Mouse (Mus musculus): Measurements from ENCODE around the gene Trim30d. TPM values are rescaled to one million over a fixed set of nuclear protein-coding genes. Genes with fewer than 3 reads are reported as not detected.
"Not testable (repeated sequence)": the region's sequence is repeated elsewhere in the genome, so short reads cannot be mapped to it uniquely, and the experiment has no call there.

Trim30d gene
- total RNA-seq (2012; rRNA removed) = 0.11 and 0.13 TPM in 2 replicates

DNA sequence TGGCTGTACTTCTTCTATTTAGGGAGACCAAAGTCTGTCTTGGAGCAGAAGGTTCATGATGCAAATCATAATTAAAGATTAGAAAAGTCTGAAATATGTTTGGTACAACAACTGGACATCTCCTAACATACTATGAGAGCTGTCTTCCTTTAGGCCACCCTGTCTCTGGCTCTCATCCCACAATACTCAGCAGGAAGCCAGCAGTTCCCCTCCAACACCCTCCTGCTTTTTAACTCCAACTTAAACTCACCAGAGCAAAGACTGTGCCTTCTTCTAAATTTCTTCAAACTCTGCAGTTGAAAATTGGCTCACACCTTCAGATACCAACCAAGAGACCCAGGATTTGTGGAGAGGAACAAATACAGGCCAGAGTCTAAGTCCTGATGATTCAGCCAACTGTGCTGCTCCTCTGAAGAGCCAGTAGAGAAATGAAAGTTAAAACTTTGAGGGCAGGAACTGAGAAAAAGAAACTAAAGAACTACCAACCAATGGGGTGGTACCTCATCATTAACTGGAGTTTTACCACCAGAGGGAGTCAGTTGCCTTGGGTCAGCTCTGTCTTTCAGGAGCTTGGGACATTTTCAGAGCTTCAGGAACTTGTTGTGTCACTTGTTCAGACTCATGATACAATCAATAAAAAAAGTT, at the start of gene Trim30d:
TSS of gene Trim30d (minus strand) at position 429 of the 645 bp plus-strand sequence.
- H3K4me3 ChIP-seq (ENCODE audit: insufficient read depth in 1 of 2, low read depth in 1 of 2, low read length in 2 of 2, poor library complexity in 1 of 2, severe bottlenecking in 1 of 2); H3K9me3 ChIP-seq (ENCODE audit: control insufficient read depth, insufficient read depth, low read depth, low read length); DNase-seq (ENCODE audit: low read depth, low spot score); in situ Hi-C loops (cut with MboI; ENCODE audit: low sequenced_read_pairs in 2 of 2, unreplicated experiment in 2 of 2); H3K27ac ChIP-seq (ENCODE audit: insufficient read depth, low read depth, low read length, poor library complexity, severe bottlenecking); H3K36me3 ChIP-seq (ENCODE audit: control insufficient read depth, insufficient read depth, low read length, poor library complexity, severe bottlenecking); H3K4me1 ChIP-seq (ENCODE audit: control insufficient read depth in 2 of 2, insufficient read depth in 2 of 2, low read length in 2 of 2, poor library complexity in 1 of 2); H3K9ac ChIP-seq (ENCODE audit: insufficient read depth, low read depth, low read length, poor library complexity, severe bottlenecking): not testable (repeated sequence)

DNA sequence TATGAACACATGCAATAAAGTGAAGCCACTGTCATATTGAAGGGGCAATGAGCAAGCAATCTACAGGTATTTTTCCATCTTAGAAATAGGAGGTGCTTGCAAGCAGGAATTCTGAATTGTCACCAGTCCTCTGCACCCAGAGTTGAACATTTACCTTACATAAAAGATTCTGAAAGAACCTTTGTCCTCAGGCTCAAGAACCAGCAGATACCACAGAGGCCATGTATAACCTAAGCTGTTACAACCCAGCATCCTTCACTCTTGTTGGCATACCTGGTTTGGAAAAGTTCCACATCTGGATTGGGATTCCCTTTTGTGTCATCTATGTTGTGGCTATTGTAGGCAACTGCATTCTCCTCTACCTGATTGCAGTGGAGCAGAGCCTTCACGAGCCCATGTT, 45.1 kb upstream of the Trim30d start:
- H3K27ac ChIP-seq (ENCODE audit: insufficient read depth, low read depth, low read length, poor library complexity, severe bottlenecking) = no peak overlapping the region
- no peaks in the 10 kb centered on the region for H3K4me1 ChIP-seq (ENCODE audit: control insufficient read depth in 2 of 2, insufficient read depth in 2 of 2, low read length in 2 of 2, poor library complexity in 1 of 2)
- in situ Hi-C loops (cut with MboI; ENCODE audit: low sequenced_read_pairs in 2 of 2, unreplicated experiment in 2 of 2) = no loop called here
- no peaks in the 10 kb centered on the region for H3K9me3 ChIP-seq (ENCODE audit: control insufficient read depth, insufficient read depth, low read depth, low read length)
- H3K36me3 ChIP-seq (ENCODE audit: control insufficient read depth, insufficient read depth, low read length, poor library complexity, severe bottlenecking) = no peaks in the 10 kb centered on the region
- TF ChIP-seq HCFC1 (IDR thresholded peaks at IDR 0.05; ENCODE audit: borderline replicate concordance, insufficient read depth, low read length) (no peak), MAFK (IDR thresholded peaks at IDR 0.05; ENCODE audit: insufficient read depth, low read depth, low read length) (no peak), CHD2 (IDR thresholded peaks at IDR 0.05; ENCODE audit: low read depth, low read length) (no peak), ZC3H11A (IDR thresholded peaks at IDR 0.05; ENCODE audit: borderline replicate concordance, low read depth, low read length) (no peak), ZNF384 (IDR thresholded peaks at IDR 0.05; ENCODE audit: low read depth, low read length) (no peak)
- no peak overlapping the region for H3K4me3 ChIP-seq (ENCODE audit: insufficient read depth in 1 of 2, low read depth in 1 of 2, low read length in 2 of 2, poor library complexity in 1 of 2, severe bottlenecking in 1 of 2)
- no peak for DNase-seq (ENCODE audit: low read depth, low spot score)
- H3K9ac ChIP-seq (ENCODE audit: insufficient read depth, low read depth, low read length, poor library complexity, severe bottlenecking) = no peak overlapping the region

DNA sequence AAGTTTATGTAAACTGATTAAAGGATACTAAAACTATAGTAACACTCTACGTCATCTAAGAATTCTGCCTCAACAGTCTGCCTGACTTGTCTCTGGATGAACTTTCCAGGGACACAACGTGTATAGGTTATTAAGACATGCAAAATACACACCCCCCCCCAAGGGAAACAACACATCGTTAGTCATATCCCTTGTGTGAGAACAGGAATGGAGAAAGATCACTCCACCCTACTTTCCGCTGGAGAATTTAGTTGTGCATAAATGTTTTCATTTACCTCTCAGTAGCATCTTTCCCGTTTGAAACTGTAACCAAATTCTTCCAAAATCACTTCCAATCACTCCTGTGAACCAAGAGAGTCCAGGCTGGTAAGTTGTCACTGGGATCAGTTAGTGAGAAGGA, 42.2 kb upstream of the Trim30d start, which contains the start of gene Olfr651:
TSS of gene Olfr651 (plus strand) at position 301 of the 400 bp plus-strand sequence.
- no peak for DNase-seq (ENCODE audit: low read depth, low spot score)
- no peaks in the 10 kb centered on the region for H3K9me3 ChIP-seq (ENCODE audit: control insufficient read depth, insufficient read depth, low read depth, low read length)
- no peaks in the 10 kb centered on the region for H3K36me3 ChIP-seq (ENCODE audit: control insufficient read depth, insufficient read depth, low read length, poor library complexity, severe bottlenecking)
- TF ChIP-seq HCFC1 (IDR thresholded peaks at IDR 0.05; ENCODE audit: borderline replicate concordance, insufficient read depth, low read length) (no peak), CHD2 (IDR thresholded peaks at IDR 0.05; ENCODE audit: low read depth, low read length) (no peak), ZC3H11A (IDR thresholded peaks at IDR 0.05; ENCODE audit: borderline replicate concordance, low read depth, low read length) (no peak), MAFK (IDR thresholded peaks at IDR 0.05; ENCODE audit: insufficient read depth, low read depth, low read length) (no peak), ZNF384 (IDR thresholded peaks at IDR 0.05; ENCODE audit: low read depth, low read length) (no peak)
- no peak within 1 kb of the TSS for H3K27ac ChIP-seq (ENCODE audit: insufficient read depth, low read depth, low read length, poor library complexity, severe bottlenecking)
- in situ Hi-C loops (cut with MboI; ENCODE audit: low sequenced_read_pairs in 2 of 2, unreplicated experiment in 2 of 2) = no loop called here
- H3K4me1 ChIP-seq (ENCODE audit: control insufficient read depth in 2 of 2, insufficient read depth in 2 of 2, low read length in 2 of 2, poor library complexity in 1 of 2) = no peaks in the 10 kb centered on the region
- H3K9ac ChIP-seq (ENCODE audit: insufficient read depth, low read depth, low read length, poor library complexity, severe bottlenecking) = no peak within 1 kb of the TSS
- H3K4me3 ChIP-seq (ENCODE audit: insufficient read depth in 1 of 2, low read depth in 1 of 2, low read length in 2 of 2, poor library complexity in 1 of 2, severe bottlenecking in 1 of 2) = no peak within 1 kb of the TSS

DNA sequence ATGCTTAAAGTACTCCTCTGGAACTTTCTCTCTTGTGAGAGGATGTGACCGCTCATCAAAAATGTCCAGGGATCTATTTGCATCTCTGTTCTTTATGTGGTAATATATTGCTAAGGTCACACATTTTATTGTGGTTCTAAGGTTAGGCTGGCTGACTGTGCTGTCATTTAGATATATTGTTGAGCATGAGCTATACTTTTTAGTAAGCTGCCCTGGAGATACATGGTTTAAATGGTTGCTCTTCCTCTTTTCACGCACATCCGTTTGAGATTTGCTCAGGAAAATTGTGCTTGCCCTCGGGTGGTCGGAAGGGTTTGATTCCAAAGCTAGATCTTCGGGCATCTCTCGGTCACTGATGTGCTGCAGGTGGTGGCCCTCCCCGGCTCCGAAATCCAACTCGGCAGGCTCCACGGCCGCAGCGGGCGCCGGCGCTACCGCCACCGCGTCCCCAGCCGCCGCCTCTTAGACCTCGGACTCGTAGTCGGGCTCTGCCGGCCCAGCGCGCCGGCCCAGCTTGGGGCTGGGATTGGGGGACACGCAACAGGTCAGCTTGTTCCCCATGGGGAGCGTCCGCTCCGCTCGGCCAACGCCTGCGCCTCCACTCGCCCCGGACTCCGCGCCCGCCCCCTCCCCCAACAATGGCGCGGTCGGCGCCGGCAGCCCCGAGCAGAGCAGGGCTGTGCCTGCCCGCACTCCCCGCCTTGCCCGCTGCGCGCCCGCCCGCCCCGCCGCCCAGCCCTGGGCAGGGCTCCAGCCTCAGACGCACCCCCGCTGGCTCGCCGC, 5.9 kb downstream of the Trim30d start:
- in situ Hi-C loops (cut with MboI; ENCODE audit: low sequenced_read_pairs in 2 of 2, unreplicated experiment in 2 of 2) = no loop called here
- Histone ChIP-seq H3K9ac (ENCODE audit: insufficient read depth, low read depth, low read length, poor library complexity, severe bottlenecking) (no peak overlapping the region), H3K36me3 (ENCODE audit: control insufficient read depth, insufficient read depth, low read length, poor library complexity, severe bottlenecking) (no peaks in the 10 kb centered on the region), H3K4me1 (ENCODE audit: control insufficient read depth in 2 of 2, insufficient read depth in 2 of 2, low read length in 2 of 2, poor library complexity in 1 of 2) (no peaks in the 10 kb centered on the region), H3K27ac (ENCODE audit: insufficient read depth, low read depth, low read length, poor library complexity, severe bottlenecking) (no peak overlapping the region), H3K9me3 (ENCODE audit: control insufficient read depth, insufficient read depth, low read depth, low read length) (no peaks in the 10 kb centered on the region), H3K4me3 (ENCODE audit: insufficient read depth in 1 of 2, low read depth in 1 of 2, low read length in 2 of 2, poor library complexity in 1 of 2, severe bottlenecking in 1 of 2) (no peak overlapping the region)
- DNase-seq (ENCODE audit: low read depth, low spot score) = no peak
- no peak for TF ChIP-seq HCFC1 (IDR thresholded peaks at IDR 0.05; ENCODE audit: borderline replicate concordance, insufficient read depth, low read length)

DNA sequence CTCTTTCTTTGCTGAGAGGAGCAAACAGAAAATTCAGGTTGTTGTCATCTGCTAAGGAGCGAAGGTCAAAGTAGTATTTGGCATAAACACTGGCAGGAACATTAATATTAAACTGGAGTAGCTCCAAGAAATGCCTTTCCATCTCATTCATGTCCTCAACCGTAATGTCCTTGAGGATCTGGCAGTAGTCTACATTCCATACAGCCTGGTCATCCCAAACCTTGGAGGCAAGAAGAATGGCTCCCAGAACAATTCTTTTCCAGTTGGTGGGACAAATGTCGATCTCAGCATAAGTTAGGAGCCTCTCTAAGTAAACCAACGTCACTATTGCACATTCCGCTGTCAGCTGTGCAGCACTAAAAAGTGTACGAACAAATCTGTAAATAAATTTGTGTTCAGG, 6.5 kb downstream of the Trim30d start:
- in situ Hi-C loops (cut with MboI; ENCODE audit: low sequenced_read_pairs in 2 of 2, unreplicated experiment in 2 of 2); H3K9me3 ChIP-seq (ENCODE audit: control insufficient read depth, insufficient read depth, low read depth, low read length); H3K4me1 ChIP-seq (ENCODE audit: control insufficient read depth in 2 of 2, insufficient read depth in 2 of 2, low read length in 2 of 2, poor library complexity in 1 of 2); H3K36me3 ChIP-seq (ENCODE audit: control insufficient read depth, insufficient read depth, low read length, poor library complexity, severe bottlenecking); DNase-seq (ENCODE audit: low read depth, low spot score); H3K4me3 ChIP-seq (ENCODE audit: insufficient read depth in 1 of 2, low read depth in 1 of 2, low read length in 2 of 2, poor library complexity in 1 of 2, severe bottlenecking in 1 of 2); H3K9ac ChIP-seq (ENCODE audit: insufficient read depth, low read depth, low read length, poor library complexity, severe bottlenecking); H3K27ac ChIP-seq (ENCODE audit: insufficient read depth, low read depth, low read length, poor library complexity, severe bottlenecking): not testable (repeated sequence)

DNA sequence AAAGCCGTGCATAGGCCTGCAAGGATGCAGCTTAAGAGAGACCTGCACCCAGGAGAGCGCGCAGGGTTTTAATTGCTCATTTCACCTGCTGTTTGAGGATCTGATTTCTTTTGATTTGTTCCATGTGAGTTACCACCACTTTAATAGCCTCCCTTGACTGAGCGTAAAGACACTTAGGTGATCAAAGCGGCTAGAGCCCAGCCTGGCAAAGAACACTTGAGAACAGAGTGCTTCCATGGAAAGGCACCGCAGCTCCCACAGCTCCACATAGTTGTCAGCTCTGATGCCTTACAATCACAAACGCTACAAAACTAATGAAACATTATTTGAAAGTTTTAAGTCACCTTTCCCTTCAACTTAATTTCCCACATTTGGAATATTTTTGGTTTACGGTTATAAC, 8.2 kb downstream of the Trim30d start:
- H3K4me1 ChIP-seq (ENCODE audit: control insufficient read depth in 2 of 2, insufficient read depth in 2 of 2, low read length in 2 of 2, poor library complexity in 1 of 2); H3K27ac ChIP-seq (ENCODE audit: insufficient read depth, low read depth, low read length, poor library complexity, severe bottlenecking); H3K4me3 ChIP-seq (ENCODE audit: insufficient read depth in 1 of 2, low read depth in 1 of 2, low read length in 2 of 2, poor library complexity in 1 of 2, severe bottlenecking in 1 of 2); H3K9ac ChIP-seq (ENCODE audit: insufficient read depth, low read depth, low read length, poor library complexity, severe bottlenecking); in situ Hi-C loops (cut with MboI; ENCODE audit: low sequenced_read_pairs in 2 of 2, unreplicated experiment in 2 of 2); DNase-seq (ENCODE audit: low read depth, low spot score); H3K36me3 ChIP-seq (ENCODE audit: control insufficient read depth, insufficient read depth, low read length, poor library complexity, severe bottlenecking); H3K9me3 ChIP-seq (ENCODE audit: control insufficient read depth, insufficient read depth, low read depth, low read length): not testable (repeated sequence)
